ENCODE assay signal across 8 mouse cellular contexts in genomic region chr9:48675151-48675790, GRCm38 (mm10).
DNase-seq lines count a peak whose midpoint lies in the region; ATAC-seq and TF ChIP-seq lines count a peak whose summit lies in the region.

No protein-coding gene starts in this region.

- no peak; the same call in 1 of the 2 replicates for TF ChIP-seq CTCF in left cerebral cortex, adult 2 months (IDR thresholded peaks at IDR 0.05)

- intact Hi-C loops in gastrocnemius, postnatal 14 days (cut with DNase I; ENCODE audit: low total_unique reads) = no loop called here
- intact Hi-C loops in left cerebral cortex, adult 2 months (cut with DNase I) = no loop called here

- H3K9me3 ChIP-seq in heart, embryonic 10.5 days = no peaks in the 10 kb centered on the region

- ATAC-seq in erythroblast, adult 5-6 weeks (replicated peaks; ENCODE audit: low FRiP score, poor library complexity, severe bottlenecking) = no peak
- no peak for ATAC-seq in inflammation-experienced regulatory T-cells, adult 6 months

- WGBS in heart, embryonic 10.5 days = 16% methylated on average over 11 of the region's 11 CpGs

- H3K4me3 ChIP-seq in heart, embryonic 10.5 days = no peak overlapping the region
- no peak overlapping the region for H3K4me3 ChIP-seq in left cerebral cortex, adult 2 months

- no peak for DNase-seq in heart, embryonic 10.5 days (ENCODE audit: low spot score)
- DNase-seq in heart, postnatal 4 days = no peak
- peak; percentile 91 for DNase-seq in embryo, embryonic 10.5 days (ENCODE audit: low spot score)
- peak; percentile 29 for DNase-seq in gastrocnemius, postnatal 14 days
- DNase-seq in left cerebral cortex, adult 2 months (ENCODE audit: extremely low spot score in 1 of 2, low spot score in 2 of 2) = no peak
- peak; percentile 86 for DNase-seq in yolk sac, embryonic 10.5 days (ENCODE audit: low spot score)

- no peaks in the 10 kb centered on the region for H3K36me3 ChIP-seq in heart, embryonic 10.5 days

- peaks cover 37% of the 10 kb centered on the region for H3K4me1 ChIP-seq in heart, embryonic 10.5 days

- peak overlapping the region; percentile 56 for H3K27ac ChIP-seq in heart, embryonic 10.5 days
- H3K27ac ChIP-seq in left cerebral cortex, adult 2 months = peak overlapping the region; percentile 80

- 0 out of 2 replicates have a peak, but pooled peaks cover 19% of the 10 kb centered on the region for H3K27me3 ChIP-seq in heart, embryonic 10.5 days (ENCODE audit: insufficient read depth, poor library complexity, severe bottlenecking)

Comparison
In these comparisons a context has a peak if more than half of its experiments do, and no peak if none do; other contexts are left out.
1. DNase-seq: peak in embryo, embryonic 10.5 days (single experiment), gastrocnemius, postnatal 14 days (single experiment) and yolk sac, embryonic 10.5 days (single experiment); none in heart, embryonic 10.5 days (single experiment), heart, postnatal 4 days (single experiment) and left cerebral cortex, adult 2 months (0 of 2).